Mouse (Mus musculus) layer of hippocampus, adult 2 months (tissue): ENCODE results near the gene Map4k2. TPM values are rescaled to one million over a fixed set of nuclear protein-coding genes. Genes with fewer than 3 reads are reported as not detected.

Source experiments
- DNase-seq, 2 experiments: peaks; one replicate each; pipeline ENCODE4 v3.0.0; 2022; ENCODE audit warnings: low spot score in 2 of 2
- H3K27ac ChIP-seq: fragments of 200-600 bp; 2 replicates; pipeline ENCODE4 v1.8.1; 2022
- H3K4me3 ChIP-seq: fragments of 200-600 bp; 2 replicates; pipeline ENCODE4 v1.8.1; 2022; ENCODE audit warnings: mild to moderate bottlenecking
- CTCF ChIP-seq: fragments of 200-600 bp; conservative IDR thresholded peaks from 2 replicates; pipeline ENCODE4 v1.8.1; 2022; ENCODE audit warnings: antibody characterized with exemption, mild to moderate bottlenecking, moderate library complexity
- long read RNA-seq, 2 experiments: library from polyadenylated mRNA; stranded (forward); transcript quantifications; one replicate each; pipeline ENCODE4 v2.0.0; 2021; ENCODE audit warnings: borderline mapping rate in 2 of 2
- total RNA-seq, 2 experiments: library from RNA; stranded (reverse); gene quantifications; 2 replicates each; pipeline ENCODE4 v1.2.3; 2021

The Map4k2 gene
- total RNA-seq: 100 to 1,000 TPM in 1 of 2 experiments, 10 to 100 TPM in 1; 81.9 to 105 TPM
- long read RNA-seq, experiment 1, full-length matches to known transcripts: 14 of 37 reads
- long read RNA-seq, experiment 1, partial matches to known transcripts: 12 of 37 reads
- long read RNA-seq, experiment 1, other reads (novel, unspliced or antisense): 11 of 37 reads
- long read RNA-seq, experiment 2, full-length matches to known transcripts: 11 of 37 reads
- long read RNA-seq, experiment 2, partial matches to known transcripts: 8 of 37 reads
- long read RNA-seq, experiment 2, other reads (novel, unspliced or antisense): 18 of 37 reads

DNA sequence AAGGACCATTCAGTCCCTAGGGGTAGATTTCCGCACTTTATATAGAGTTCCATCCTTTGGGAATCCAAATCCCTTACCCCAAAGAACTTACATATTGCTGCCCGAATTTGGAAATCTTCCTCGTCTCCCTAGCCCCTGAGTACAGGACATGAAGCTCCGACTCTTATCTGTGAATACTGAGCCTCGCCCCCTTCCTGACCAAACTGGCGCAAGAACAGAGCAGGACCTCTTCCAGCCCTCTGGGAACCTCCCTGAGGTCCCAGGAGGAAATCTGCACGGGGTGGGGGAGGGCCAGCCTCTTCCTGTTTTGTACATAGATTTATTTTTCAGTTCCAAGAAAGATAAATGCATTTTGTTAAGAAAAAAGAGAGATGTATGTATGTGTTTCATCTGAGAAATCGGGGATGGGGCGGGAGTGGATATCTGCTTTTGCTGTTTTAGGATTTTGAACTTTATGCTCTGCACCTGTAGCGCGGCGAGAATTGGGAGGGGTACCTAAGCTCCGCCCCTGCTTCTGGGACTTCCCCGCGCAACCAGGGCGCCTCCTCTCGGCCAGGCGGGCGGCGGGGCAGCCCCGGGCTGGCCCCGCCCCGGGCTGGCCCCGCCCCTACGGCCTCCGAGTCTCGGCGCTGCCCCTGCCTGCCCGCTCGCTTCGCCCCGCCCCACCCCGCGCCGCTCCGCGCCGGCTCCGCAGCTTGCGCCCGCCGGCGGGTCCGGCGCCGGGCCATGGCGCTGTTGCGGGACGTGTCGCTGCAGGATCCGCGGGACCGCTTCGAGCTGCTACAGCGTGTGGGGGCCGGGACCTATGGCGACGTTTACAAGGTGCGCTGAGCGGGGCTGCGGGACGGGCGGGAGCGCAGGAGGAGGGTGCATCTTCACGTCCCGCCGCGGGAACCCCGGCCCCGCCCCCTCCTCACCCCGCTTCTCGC, at the start of gene Map4k2:
Gene Map4k2 (plus strand): TSS at position 612 of the 929 bp plus-strand sequence.
- peak; percentile 68 to 69 for DNase-seq
- peak within 1 kb of the TSS; percentile 84 for H3K27ac ChIP-seq
- H3K4me3 ChIP-seq: peak within 1 kb of the TSS; percentile 81
- peak; percentile 51 for TF ChIP-seq CTCF

DNA sequence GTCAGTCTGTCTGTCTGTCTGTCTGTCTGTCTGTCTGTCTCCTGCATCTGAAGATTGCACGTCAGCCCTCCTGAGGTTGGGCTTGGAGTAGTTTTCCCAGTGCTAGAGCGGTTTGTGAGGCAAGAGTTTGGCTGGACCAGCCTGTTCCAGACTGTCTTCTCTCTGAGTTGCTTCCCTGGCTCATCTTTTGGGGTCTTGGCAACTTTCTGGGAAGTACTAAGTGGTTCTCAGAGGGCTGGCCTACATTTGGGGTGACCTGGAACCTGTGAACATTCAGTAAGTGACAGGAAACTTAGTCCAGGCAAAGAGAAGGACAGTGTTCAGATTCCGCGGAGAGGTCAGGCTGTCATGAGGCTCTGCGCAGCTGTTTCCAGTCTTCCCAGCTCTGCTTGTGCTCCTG, 48.7 kb upstream of the Map4k2 start:
- Histone ChIP-seq H3K4me3 (no peak overlapping the region), H3K27ac (peak overlapping the region; percentile 78; the same call in 1 of the 2 replicates)
- TF ChIP-seq CTCF: no peak
- DNase-seq: no peak

DNA sequence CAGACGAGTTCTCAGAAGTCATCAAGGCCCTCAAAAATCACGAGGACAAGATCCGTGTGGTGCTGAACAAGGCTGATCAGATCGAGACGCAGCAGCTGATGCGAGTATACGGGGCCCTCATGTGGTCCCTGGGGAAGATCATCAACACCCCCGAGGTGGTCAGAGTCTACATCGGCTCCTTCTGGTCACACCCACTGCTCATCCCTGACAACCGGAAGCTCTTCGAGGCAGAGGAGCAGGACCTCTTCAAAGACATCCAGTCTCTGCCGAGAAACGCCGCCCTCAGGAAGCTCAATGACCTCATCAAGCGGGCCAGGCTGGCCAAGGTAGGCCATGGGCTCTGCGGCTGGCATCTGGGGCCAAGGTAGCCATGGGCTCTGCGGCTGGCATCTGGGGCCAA, 46.6 kb upstream of the Map4k2 start:
- Histone ChIP-seq H3K27ac (peak overlapping the region; percentile 55; the same call in 1 of the 2 replicates), H3K4me3 (no peak overlapping the region)
- TF ChIP-seq CTCF: no peak
- no peak for DNase-seq

DNA sequence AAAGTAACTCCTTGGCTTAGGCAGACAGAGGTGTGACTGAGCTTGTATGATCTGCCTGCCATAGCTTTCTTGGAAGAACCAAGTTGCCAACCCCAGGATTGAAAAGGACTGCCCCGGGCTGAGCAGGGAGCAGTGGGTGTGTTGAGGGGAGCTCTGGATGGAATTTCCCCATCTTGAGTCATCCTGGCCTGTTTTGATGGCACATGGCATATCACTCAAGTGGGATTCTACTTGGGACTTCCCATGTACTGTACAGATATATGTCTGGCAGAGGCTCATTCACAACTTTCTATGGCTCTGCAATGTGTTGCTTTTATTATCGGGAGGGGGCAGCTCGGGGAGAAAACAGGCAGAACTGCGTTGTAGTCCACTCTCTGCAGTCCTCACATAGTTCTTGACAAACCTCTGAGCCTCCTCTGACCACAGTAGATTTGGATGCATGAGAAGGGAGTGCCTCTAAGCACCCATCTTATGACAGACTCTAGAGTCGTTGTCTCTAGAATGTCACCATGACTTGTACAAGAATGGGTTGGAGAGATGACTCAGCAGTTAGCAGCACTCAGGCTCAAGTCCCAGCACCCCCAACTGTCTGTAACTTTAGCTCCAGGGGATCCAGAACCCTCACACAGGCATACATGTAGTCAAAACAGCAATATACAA, 44.3 kb upstream of the Map4k2 start:
- no peak for DNase-seq
- Histone ChIP-seq H3K27ac (no peak overlapping the region), H3K4me3 (no peak overlapping the region)
- TF ChIP-seq CTCF: no peak

DNA sequence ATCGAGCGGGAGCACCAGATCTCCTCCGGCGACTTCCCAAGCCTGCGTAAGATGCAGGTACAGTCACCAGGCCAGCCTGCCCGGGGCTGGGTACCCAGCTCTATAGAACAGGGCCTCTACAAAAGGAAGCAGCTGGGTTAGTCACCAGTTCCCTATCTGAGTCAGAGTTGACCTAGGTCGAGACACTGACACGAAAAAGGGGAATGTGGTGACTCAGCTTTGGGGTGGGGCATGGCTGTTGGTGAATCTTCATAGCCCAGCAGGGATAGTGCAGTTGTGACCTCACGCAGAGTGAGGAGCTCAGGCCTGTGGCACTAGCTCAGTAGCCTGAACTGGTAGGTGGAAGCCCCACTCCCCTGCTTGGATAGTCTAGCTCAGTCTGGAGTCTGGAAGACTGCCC, 43.3 kb upstream of the Map4k2 start:
- TF ChIP-seq CTCF: no peak
- H3K4me3 ChIP-seq: no peak overlapping the region
- no peak for DNase-seq
- no peak overlapping the region; the same call in 1 of the 2 replicates for H3K27ac ChIP-seq

DNA sequence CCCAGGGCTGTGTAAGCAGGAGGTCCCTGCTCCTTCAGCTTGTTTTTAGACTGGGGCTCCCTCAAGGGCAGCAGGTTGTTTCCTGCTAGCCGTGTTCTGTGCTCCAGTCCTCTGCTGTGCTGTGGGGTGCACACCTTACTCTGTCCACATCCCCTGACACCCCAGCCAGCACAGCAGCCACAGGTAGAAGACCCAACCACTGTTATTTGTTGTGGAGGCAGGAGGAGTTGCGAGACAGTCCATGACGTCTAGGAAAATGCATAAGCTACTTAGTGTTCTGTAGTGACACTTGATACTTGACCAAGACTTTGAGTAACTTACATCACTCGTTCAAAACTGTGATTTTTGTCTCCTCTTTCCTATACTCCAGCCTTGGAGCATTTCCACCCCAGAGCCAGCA, 41.9 kb upstream of the Map4k2 start:
- TF ChIP-seq CTCF: no peak
- Histone ChIP-seq H3K4me3 (no peak overlapping the region), H3K27ac (peak overlapping the region; percentile 83; the same call in 1 of the 2 replicates)
- DNase-seq: no peak

DNA sequence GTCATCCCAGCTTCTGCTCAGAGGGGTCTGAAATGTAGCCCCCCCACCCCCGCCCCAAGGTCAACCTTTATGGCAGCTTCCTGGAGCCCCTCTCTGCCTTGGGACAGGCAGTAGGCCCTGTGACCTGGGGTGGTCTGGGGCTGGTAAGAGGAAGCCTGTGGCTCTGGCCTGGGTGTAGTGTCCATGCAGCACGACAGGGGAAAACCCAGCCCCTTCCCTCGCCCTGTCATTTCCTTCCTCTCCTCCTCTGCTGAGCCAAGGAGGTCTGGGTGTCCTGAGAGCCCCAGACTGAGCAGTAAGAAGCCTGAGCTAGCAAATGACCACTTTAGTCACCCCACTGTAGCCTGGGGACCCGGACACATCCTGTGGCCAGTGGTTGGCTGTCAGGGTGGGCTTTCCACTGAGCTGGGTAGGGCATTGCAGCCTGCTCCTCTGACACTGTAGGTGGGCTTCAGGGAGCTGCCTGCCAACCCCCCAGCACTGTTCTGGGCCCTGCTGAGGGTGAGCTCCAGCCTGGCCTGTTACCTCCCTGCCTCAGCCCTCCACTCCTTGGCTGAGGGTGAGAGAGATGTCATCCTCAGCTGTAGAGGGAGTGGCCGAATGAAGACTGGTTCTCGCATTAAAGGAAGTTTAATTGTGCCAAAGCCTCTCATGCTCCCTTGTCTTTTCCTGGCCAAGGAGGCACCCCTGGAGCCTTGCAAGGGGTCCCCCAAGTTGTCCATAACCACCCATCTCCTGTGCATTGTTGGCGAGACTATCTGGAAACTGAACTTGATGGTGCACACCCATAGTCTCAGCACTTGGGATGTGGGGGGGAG, 41.3 kb upstream of the Map4k2 start:
- TF ChIP-seq CTCF: no peak
- DNase-seq: no peak
- Histone ChIP-seq H3K4me3 (no peak overlapping the region), H3K27ac (peak overlapping the region; percentile 83)

DNA sequence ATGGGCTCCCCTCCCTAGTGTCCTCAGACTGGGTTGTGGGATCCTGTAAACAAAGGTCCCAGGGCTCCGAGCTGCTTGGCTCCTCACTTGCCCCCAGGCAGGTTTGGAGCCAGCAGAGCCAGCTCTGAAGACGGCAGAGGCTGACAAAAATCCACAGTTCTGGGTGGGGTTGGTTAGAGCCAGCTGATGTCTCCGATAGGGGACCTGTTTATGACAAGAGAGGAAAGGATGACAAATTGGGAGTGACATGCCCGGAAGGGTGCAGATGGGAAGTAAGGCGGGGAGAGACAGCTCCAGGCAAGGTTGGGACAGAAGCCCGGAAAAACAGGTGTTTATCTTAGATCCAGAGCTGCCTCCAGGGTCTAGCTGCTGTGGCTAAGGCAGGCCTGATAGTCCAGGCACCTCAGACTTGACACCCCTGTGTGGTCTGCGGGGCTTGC, 40.5 kb upstream of the Map4k2 start:
- no peak overlapping the region for H3K4me3 ChIP-seq
- peak overlapping the region; percentile 83 for H3K27ac ChIP-seq
- no peak for DNase-seq
- TF ChIP-seq CTCF: no peak

DNA sequence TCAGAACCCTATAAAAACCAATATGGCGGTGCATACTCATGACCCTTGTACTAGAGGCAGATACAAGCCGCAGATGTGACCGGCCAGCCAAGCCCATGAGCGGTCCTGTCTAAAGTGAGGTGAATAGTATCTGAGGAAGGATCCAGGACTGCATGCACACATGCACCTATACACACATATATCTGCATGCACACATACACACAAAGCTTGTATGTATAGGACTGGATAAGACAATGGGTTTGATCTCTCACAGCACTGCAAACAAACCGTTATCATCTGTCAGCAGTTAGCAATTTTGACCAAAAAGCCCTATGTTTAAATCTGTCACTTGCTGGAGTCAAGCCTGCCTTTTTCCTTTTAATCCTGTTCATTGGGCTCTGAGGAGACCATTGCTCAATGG, 38.8 kb upstream of the Map4k2 start:
- TF ChIP-seq CTCF: no peak
- Histone ChIP-seq H3K4me3 (no peak overlapping the region), H3K27ac (peak overlapping the region; percentile 86)
- no peak for DNase-seq

DNA sequence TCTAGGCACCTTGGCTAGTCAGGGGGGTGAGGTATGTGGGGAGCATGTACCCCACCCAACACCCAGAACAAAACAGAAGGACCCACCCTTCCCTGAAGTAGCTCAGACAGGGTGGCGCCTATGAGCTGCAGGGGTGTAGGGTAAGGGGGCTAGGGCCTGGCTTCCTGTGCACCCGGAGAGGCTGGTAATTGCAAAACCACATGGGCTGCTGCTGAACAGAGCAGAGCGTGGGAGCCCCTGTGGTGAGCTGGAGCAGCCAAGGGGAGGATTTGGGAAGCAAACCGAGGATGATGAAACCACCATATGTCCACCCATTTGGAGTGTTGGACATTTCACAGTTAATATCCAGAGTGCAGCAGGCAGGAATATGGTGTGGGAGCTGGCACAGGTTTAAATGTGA, 38.4 kb upstream of the Map4k2 start:
- no peak for TF ChIP-seq CTCF
- Histone ChIP-seq H3K4me3 (no peak overlapping the region), H3K27ac (peak overlapping the region; percentile 86)
- DNase-seq: peak; percentile 67 to 75

DNA sequence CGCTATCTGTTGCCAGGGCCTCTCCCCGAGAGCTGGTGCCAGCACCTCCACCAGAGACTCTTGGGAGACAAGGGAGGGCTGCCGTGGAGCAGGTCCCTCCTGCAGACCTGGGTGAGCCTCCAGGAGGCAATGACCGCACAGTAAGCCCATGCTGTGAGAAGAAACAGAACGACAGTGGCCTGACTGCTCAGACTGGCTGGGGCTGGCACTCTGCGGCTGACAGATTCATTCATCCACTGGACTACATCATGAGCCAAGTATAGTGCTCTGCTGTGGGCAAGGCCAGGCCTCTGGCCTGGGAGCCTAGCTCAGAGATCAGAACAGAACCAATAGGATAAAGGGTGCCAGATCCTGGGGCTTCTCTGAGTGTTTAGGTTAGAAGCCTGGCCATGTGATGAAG, 37.1 kb upstream of the Map4k2 start:
- H3K27ac ChIP-seq: peak overlapping the region; percentile 86
- no peak for DNase-seq
- no peak overlapping the region for H3K4me3 ChIP-seq
- TF ChIP-seq CTCF: no peak
